Mouse (Mus musculus): ENCODE data around the gene Rhd. TPM values are rescaled to one million over a fixed set of nuclear protein-coding genes. Genes with fewer than 3 reads are reported as not detected.
"Not testable (repeated sequence)": the region's sequence is repeated elsewhere in the genome, so short reads cannot be mapped to it uniquely, and the experiment has no call there.

Gene Rhd
- polyA plus RNA-seq, 1 experiment from 2014 or later, result 0.54 TPM

DNA sequence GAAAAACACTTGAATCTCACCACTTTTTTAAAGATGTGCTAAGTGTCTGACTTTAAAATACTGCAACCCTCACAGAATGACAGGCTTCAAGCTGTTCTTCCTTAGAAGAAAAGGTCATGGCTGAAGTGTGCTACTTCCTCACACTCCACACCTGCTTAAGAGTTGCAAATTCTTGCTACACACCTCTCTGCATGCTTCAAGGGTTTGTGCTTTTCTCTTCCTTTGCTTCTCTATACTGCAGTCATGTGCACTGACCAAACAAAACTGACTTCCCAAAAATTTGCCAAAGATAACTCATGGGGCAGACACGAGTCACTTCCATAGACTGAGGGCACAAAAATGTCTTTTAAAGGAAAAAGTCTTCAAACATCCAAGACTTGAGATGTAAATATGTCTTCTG is 26.1 kb upstream of the Rhd start:
- peaks cover 18% of the 10 kb centered on the region for H3K36me3 ChIP-seq (ENCODE audit: control insufficient read depth, insufficient read depth, low read length)
- H3K4me3 ChIP-seq (replicated peaks; ENCODE audit: low read depth, low read length), result no peak overlapping the region
- DNase-seq, result no peak
- no peaks in the 10 kb centered on the region for H3K9me3 ChIP-seq (ENCODE audit: control insufficient read depth, low read length)
- 89% methylated on average over 1 of the region's 1 CpGs for WGBS
- no peak overlapping the region for H3K27ac ChIP-seq (replicated peaks; ENCODE audit: low read depth, low read length)
- H3K9ac ChIP-seq (replicated peaks; ENCODE audit: low read length), result no peak overlapping the region
- H3K4me1 ChIP-seq (ENCODE audit: control insufficient read depth, insufficient read depth, low read length), result no peaks in the 10 kb centered on the region
- no peak for ATAC-seq (ENCODE audit: low FRiP score, low TSS enrichment)
- H3K4me2 ChIP-seq (ENCODE audit: low read length), result no peak overlapping the region
- H3K27me3 ChIP-seq (ENCODE audit: control insufficient read depth, insufficient read depth, low read length), result no peaks in the 10 kb centered on the region

DNA sequence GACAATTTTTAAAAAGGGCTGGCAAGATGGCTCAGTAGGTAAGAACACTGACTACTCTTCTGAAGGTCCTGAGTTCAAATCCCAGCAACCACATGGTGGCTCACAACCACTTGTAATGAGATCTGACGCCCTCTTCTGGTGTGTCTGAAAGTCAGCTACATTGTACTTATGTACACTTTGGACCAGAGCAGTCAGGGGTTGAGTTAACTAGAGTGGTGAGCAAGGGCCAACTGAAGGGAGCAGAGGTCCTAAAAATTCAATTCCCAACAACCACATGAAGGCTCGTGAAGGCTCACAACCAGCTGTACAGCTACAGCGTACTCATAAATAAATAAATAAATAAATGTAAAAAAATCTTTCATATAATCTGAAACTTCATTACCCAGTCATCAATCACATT is 25.6 kb upstream of the Rhd start:
- WGBS, result 87% methylated on average over 3 of the region's 3 CpGs
- ATAC-seq (ENCODE audit: low FRiP score, low TSS enrichment); DNase-seq: not testable (repeated sequence)

DNA sequence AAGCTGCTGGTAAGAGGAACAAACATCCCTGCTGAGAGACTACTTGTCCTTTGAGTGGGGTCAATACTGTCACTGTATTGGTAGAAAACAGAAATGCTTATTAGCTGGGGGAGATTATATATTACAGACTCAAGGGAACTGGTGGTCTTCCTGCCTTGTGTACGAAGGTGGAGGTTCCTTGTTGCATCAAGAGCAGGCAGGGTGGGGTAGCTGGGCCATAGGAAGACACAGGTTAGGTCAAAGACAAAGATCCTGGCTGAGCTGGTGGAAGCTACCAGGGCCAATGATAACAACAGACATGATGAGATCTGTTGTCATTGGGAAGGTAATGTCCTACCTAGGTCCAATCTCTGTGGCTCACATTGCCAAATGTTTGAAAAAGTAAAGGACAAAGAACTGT is 24.1 kb upstream of the Rhd start:
- WGBS, result 91% methylated on average over 1 of the region's 1 CpGs
- Histone ChIP-seq H3K9me3 (ENCODE audit: control insufficient read depth, low read length) (no peaks in the 10 kb centered on the region), H3K4me1 (ENCODE audit: control insufficient read depth, insufficient read depth, low read length) (no peaks in the 10 kb centered on the region), H3K27ac (replicated peaks; ENCODE audit: low read depth, low read length) (no peak overlapping the region), H3K4me3 (replicated peaks; ENCODE audit: low read depth, low read length) (no peak overlapping the region), H3K9ac (replicated peaks; ENCODE audit: low read length) (no peak overlapping the region), H3K36me3 (ENCODE audit: control insufficient read depth, insufficient read depth, low read length) (peaks cover 15% of the 10 kb centered on the region; the same call in 1 of the 2 replicates), H3K4me2 (ENCODE audit: low read length) (no peak overlapping the region), H3K27me3 (ENCODE audit: control insufficient read depth, insufficient read depth, low read length) (no peaks in the 10 kb centered on the region)
- ATAC-seq (ENCODE audit: low FRiP score, low TSS enrichment) (no peak), DNase-seq (no peak)

More for the DNA sequence above, 25.6 kb upstream of the Rhd start:
- H3K27me3 ChIP-seq (ENCODE audit: control insufficient read depth, insufficient read depth, low read length); H3K4me1 ChIP-seq (ENCODE audit: control insufficient read depth, insufficient read depth, low read length); H3K4me2 ChIP-seq (ENCODE audit: low read length); H3K27ac ChIP-seq (replicated peaks; ENCODE audit: low read depth, low read length); H3K4me3 ChIP-seq (replicated peaks; ENCODE audit: low read depth, low read length); H3K9me3 ChIP-seq (ENCODE audit: control insufficient read depth, low read length); H3K9ac ChIP-seq (replicated peaks; ENCODE audit: low read length): not testable (repeated sequence)
- peaks cover 18% of the 10 kb centered on the region for H3K36me3 ChIP-seq (ENCODE audit: control insufficient read depth, insufficient read depth, low read length)

DNA sequence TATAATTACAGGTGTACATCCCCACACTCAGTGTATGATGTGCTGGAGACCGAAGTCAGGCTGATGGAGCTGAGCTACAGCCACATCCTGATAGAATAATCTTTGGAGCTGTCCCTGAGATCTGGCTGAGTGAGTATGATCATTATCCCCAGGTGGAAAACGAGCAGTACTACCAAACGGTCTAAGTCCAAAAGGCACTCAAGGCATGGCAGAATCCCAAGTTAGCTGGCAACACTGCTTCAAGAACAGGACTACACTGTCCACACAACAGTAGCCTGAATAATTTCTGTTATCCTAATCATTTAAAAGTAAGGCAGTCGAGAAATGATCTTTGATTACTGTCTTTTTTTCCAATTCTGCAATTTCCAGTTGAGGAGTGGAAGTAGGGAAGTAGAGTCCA is 20.8 kb upstream of the Rhd start:
- H3K27me3 ChIP-seq (ENCODE audit: control insufficient read depth, insufficient read depth, low read length), result no peaks in the 10 kb centered on the region
- H3K4me1 ChIP-seq (ENCODE audit: control insufficient read depth, insufficient read depth, low read length), result peaks cover 5% of the 10 kb centered on the region; the same call in 1 of the 2 replicates
- ATAC-seq (ENCODE audit: low FRiP score, low TSS enrichment) (no peak), DNase-seq (no peak)
- H3K9ac ChIP-seq (replicated peaks; ENCODE audit: low read length), result no peak overlapping the region
- H3K4me3 ChIP-seq (replicated peaks; ENCODE audit: low read depth, low read length), result no peak overlapping the region
- WGBS, result 91% methylated on average over 4 of the region's 4 CpGs
- H3K36me3 ChIP-seq (ENCODE audit: control insufficient read depth, insufficient read depth, low read length), result no peaks in the 10 kb centered on the region
- H3K27ac ChIP-seq (replicated peaks; ENCODE audit: low read depth, low read length), result no peak overlapping the region
- H3K9me3 ChIP-seq (ENCODE audit: control insufficient read depth, low read length), result no peaks in the 10 kb centered on the region
- no peak overlapping the region for H3K4me2 ChIP-seq (ENCODE audit: low read length)

DNA sequence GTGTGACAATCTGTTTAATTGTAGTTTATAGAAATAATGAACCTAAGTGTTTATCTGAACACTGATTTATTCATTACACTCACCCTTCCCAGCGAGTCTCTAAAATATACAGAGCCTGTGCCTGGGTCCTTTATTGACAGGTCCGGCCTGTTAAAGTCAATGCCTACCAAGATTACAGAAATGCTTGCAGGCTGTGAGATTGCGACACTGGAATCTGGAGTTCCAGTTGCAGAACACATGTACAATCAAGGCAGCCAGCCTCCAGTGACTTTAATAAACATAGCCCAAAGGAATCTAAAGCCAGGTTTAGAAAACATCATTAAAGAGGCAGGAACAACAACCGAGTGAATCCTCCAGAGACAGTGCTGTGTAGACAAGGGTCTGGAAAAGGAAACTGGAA is 16.7 kb upstream of the Rhd start:
- 78% methylated on average over 4 of the region's 4 CpGs for WGBS
- no peak overlapping the region for H3K4me2 ChIP-seq (ENCODE audit: low read length)
- no peak for ATAC-seq (ENCODE audit: low FRiP score, low TSS enrichment)
- H3K4me3 ChIP-seq (replicated peaks; ENCODE audit: low read depth, low read length), result no peak overlapping the region
- H3K36me3 ChIP-seq (ENCODE audit: control insufficient read depth, insufficient read depth, low read length), result no peaks in the 10 kb centered on the region
- H3K9ac ChIP-seq (replicated peaks; ENCODE audit: low read length), result no peak overlapping the region
- peaks cover 25% of the 10 kb centered on the region for H3K4me1 ChIP-seq (ENCODE audit: control insufficient read depth, insufficient read depth, low read length)
- H3K27ac ChIP-seq (replicated peaks; ENCODE audit: low read depth, low read length), result no peak overlapping the region
- DNase-seq, result no peak
- no peaks in the 10 kb centered on the region for H3K27me3 ChIP-seq (ENCODE audit: control insufficient read depth, insufficient read depth, low read length)
- H3K9me3 ChIP-seq (ENCODE audit: control insufficient read depth, low read length), result no peaks in the 10 kb centered on the region

DNA sequence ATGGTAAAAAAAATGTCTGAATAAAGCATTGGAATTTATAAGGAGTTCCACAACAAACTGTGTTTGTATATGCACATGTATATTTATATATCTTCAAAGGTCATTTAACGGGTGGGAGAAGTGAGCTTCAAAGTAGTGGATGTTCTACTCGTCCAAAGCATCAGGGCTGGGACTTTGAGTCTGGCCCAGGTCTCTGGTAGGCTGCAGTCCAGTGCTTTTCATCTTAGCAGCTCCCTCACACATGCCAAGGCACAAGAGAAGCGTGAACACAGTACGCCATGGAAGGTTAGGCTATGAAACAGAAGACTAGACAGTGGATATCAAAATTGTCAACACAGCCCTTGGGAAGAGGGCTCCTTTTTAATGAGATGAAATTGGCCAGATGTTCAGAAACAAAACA is 13.8 kb upstream of the Rhd start:
- peak overlapping the region; percentile 59 for H3K4me2 ChIP-seq (ENCODE audit: low read length)
- no peak for DNase-seq
- ATAC-seq (ENCODE audit: low FRiP score, low TSS enrichment), result no peak
- no peak overlapping the region for H3K27ac ChIP-seq (replicated peaks; ENCODE audit: low read depth, low read length)
- peaks cover 4% of the 10 kb centered on the region; the same call in 1 of the 2 replicates for H3K27me3 ChIP-seq (ENCODE audit: control insufficient read depth, insufficient read depth, low read length)
- peaks cover 25% of the 10 kb centered on the region for H3K4me1 ChIP-seq (ENCODE audit: control insufficient read depth, insufficient read depth, low read length)
- peak overlapping the region; percentile 98; the same call in 1 of the 2 replicates for H3K4me3 ChIP-seq (replicated peaks; ENCODE audit: low read depth, low read length)
- no peak overlapping the region for H3K9ac ChIP-seq (replicated peaks; ENCODE audit: low read length)
- no peaks in the 10 kb centered on the region for H3K9me3 ChIP-seq (ENCODE audit: control insufficient read depth, low read length)
- H3K36me3 ChIP-seq (ENCODE audit: control insufficient read depth, insufficient read depth, low read length), result no peaks in the 10 kb centered on the region
- 73% methylated on average over 4 of the region's 4 CpGs for WGBS

DNA sequence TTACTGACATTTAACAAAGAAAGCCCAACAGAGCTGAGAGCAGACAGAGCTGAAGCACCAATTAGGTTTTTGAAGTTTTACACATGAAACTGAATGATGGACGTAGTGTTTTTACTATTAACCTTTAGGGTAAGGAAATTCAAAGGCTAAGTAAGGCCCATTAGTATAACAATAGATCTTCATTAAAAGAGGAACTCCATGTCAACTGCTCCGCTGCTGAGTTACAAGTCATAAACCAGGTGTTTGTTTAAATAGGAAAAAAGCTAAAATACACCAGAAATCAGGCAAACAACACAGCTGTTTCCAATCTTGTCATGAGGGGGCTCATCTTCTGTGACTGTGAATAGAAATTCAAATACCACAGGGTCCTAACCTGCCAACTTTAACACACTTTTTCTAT is 13.1 kb upstream of the Rhd start:
- H3K27ac ChIP-seq (replicated peaks; ENCODE audit: low read depth, low read length), result no peak overlapping the region
- WGBS, result 54% methylated on average over 2 of the region's 2 CpGs
- DNase-seq (no peak), ATAC-seq (ENCODE audit: low FRiP score, low TSS enrichment) (no peak)
- no peaks in the 10 kb centered on the region for H3K36me3 ChIP-seq (ENCODE audit: control insufficient read depth, insufficient read depth, low read length)
- no peaks in the 10 kb centered on the region for H3K9me3 ChIP-seq (ENCODE audit: control insufficient read depth, low read length)
- peak overlapping the region; percentile 100; the same call in 1 of the 2 replicates for H3K9ac ChIP-seq (replicated peaks; ENCODE audit: low read length)
- H3K4me3 ChIP-seq (replicated peaks; ENCODE audit: low read depth, low read length), result peak overlapping the region; percentile 98
- H3K4me1 ChIP-seq (ENCODE audit: control insufficient read depth, insufficient read depth, low read length), result peaks cover 25% of the 10 kb centered on the region
- H3K4me2 ChIP-seq (ENCODE audit: low read length), result peak overlapping the region; percentile 59
- peaks cover 9% of the 10 kb centered on the region for H3K27me3 ChIP-seq (ENCODE audit: control insufficient read depth, insufficient read depth, low read length)

DNA sequence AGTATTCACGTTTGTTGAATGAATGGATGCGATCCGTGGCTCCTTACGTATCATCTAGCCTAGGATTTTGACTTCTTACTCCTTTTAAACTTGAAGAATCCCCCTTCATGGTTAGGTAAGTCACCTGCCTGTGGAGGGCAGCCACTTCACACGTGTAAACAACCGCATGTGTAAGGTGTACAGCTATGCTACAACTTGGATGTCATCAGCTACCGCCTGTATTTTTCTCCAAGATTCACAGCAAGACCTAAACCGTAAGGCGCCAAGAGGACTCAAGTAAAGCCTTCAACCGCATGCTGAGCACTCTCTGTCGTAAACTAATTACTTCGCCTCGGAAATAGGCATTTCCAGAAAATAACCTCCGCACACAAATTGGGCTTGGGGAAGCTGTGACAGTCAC is 12.5 kb upstream of the Rhd start:
- Histone ChIP-seq H3K36me3 (ENCODE audit: control insufficient read depth, insufficient read depth, low read length) (no peaks in the 10 kb centered on the region), H3K4me2 (ENCODE audit: low read length) (peak overlapping the region; percentile 59), H3K4me1 (ENCODE audit: control insufficient read depth, insufficient read depth, low read length) (peaks cover 25% of the 10 kb centered on the region), H3K27me3 (ENCODE audit: control insufficient read depth, insufficient read depth, low read length) (peaks cover 10% of the 10 kb centered on the region), H3K9me3 (ENCODE audit: control insufficient read depth, low read length) (no peaks in the 10 kb centered on the region), H3K27ac (replicated peaks; ENCODE audit: low read depth, low read length) (0 out of 2 replicates have a peak overlapping the region, but pooled peaks have one; percentile 98), H3K4me3 (replicated peaks; ENCODE audit: low read depth, low read length) (peak overlapping the region; percentile 98), H3K9ac (replicated peaks; ENCODE audit: low read length) (peak overlapping the region; percentile 100)
- no peak for ATAC-seq (ENCODE audit: low FRiP score, low TSS enrichment)
- peak; percentile 49 for DNase-seq
- 12% methylated on average over 14 of the region's 14 CpGs for WGBS

DNA sequence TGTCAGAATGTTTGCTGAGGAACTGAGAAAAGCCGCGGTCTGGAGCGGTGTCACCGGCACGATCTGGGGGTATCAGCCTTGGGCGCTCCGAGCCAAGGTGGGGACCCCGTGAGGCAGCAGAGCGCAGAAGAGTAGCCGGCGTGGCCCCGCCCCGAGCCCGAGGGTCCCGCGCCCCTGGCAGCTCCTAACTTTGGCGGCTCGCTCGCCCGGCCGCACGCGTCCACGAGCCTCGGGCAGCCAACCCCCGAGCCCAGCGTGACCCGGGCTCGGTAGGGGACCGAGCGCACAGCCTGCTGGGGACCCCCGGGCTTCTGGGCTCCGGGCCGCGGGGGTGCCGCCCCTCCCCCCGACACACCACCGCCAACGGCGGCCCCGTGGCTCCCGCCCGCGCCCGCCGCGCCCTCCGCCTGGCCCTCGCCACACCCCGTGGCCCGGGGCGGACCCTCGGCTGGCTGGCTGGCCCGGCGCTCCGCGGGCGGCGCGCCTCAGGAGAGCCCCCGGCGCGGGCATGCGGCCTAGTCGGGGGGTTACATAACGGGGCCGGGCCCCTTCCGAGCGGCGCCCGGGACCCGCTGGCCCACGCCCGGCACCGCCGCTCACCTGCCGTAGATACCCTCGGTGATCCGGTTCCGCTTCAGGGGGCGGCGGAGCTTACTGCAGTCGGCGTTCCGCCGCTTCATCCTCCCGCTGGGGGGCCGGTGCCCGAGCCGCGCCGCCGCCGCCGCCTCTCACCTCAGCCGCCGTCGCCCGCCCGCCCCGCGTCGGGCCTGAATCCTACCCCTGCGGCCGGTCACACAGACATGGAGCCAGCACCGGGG is 11.7 kb upstream of the Rhd start:
- Histone ChIP-seq H3K36me3 (ENCODE audit: control insufficient read depth, insufficient read depth, low read length) (no peaks in the 10 kb centered on the region), H3K4me3 (replicated peaks; ENCODE audit: low read depth, low read length) (peak overlapping the region; percentile 98), H3K9ac (replicated peaks; ENCODE audit: low read length) (peak overlapping the region; percentile 100), H3K27ac (replicated peaks; ENCODE audit: low read depth, low read length) (peak overlapping the region; percentile 98), H3K9me3 (ENCODE audit: control insufficient read depth, low read length) (no peaks in the 10 kb centered on the region), H3K27me3 (ENCODE audit: control insufficient read depth, insufficient read depth, low read length) (peaks cover 10% of the 10 kb centered on the region), H3K4me1 (ENCODE audit: control insufficient read depth, insufficient read depth, low read length) (peaks cover 24% of the 10 kb centered on the region), H3K4me2 (ENCODE audit: low read length) (peak overlapping the region; percentile 59)
- DNase-seq (peak; percentile 65), ATAC-seq (ENCODE audit: low FRiP score, low TSS enrichment) (peak; percentile 15)
- WGBS, result under 1% methylated on average over 91 of the region's 106 CpGs
